Mouse (Mus musculus) kidney, postnatal 36 days (tissue): ENCODE results near the gene Armc2.
A peak's percentile ranks its signal among the peaks of the same experiment; 100 is the strongest.

Source experiments
- DNase-seq, 2 experiments: peaks; one replicate each; pipeline ENCODE4 v3.0.0; 2021 to 2022; ENCODE audit warnings: mixed read lengths in 2 of 2

The Armc2 gene

GRCm38 (mm10) chr10:41896425-41896824 is 121.8 kb downstream of the Armc2 start:
- no peak for DNase-seq

GRCm38 (mm10) chr10:41893433-41894411 is 124.5 kb downstream of the Armc2 start:
- peak; percentile 65 to 81 for DNase-seq

DNA sequence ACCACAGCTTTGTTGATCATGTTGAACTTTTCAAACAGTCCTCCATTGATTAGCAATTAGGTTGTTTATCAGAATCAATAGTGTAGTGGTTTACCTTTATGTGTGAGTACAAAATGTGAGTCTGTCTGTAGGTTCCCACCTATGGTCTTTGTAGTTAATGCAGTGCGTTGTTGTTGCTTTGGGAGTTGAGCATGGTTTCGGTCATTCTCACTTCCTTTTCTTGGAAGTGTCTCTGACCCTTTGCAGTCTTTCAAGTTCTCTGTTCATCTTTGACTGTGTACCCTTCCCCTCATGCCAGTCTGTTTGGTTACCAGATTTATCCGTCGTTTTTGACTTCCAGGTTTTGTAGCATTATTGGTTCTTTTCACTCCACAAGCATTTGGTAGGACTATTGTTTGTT is 126.9 kb downstream of the Armc2 start:
- DNase-seq, result no peak

GRCm38 (mm10) chr10:41890537-41890936 is 127.7 kb downstream of the Armc2 start:
- DNase-seq, result no peak

DNA sequence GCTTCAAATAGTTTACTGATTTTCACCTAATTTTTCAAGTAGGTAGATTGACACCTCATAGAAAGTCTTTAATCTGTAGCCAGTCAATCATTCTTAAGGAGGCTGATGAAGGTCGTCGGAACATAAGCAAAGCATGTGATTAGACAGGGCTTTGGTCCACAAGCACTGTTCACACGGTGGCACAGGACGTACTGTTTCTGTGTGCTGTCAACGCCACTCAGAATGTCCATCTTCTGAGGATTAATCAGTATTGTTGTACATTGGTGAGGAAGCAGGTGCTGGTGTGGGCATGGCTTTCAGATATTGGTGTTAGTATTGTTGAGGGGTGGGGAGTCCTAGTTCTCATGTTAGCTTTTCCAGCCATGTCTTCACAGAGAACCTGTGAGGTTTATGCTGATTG is 128.7 kb downstream of the Armc2 start:
- no peak for DNase-seq

- no peak for DNase-seq
Measured at GRCm38 (mm10) chr10:41888365-41888941, 129.8 kb downstream of the Armc2 start.

DNA sequence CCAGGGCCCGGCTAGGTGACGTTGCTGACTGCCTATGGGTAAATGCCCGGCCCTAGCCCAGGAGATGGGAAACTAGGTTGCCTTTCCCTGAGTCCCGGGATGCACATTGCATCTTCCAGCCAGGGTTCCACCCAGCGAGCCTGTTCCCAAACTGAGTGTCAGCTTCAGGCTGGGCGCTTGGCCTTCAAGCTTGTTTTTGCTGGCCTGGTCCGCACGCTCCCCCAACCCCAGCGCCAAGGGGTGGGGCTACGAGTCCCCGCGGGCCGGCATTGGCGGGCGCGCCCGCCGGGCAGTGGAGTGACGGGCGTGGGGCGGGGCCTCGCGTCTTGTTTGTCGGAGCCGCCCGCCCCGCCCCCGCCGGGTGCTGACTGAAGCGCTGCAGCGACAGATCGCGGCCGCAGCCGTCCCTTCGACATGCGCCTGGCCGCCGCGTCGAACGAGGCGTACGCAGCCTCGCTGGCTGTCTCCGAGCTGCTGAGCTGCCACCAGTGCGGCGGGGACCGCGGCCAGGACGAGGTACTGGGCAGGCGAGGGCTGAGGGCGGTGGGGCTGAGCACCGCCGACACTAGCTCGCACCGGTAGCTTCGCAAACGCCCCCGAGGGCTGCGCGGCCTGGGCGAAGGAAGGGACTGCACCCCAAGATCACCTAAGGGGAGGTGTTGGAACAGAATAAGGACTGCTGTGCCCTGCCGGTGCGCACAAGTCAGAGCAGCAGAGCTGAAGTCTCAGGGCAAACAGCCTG is 131.0 kb downstream of the Armc2 start:
- DNase-seq, result peak; percentile 97 to 100

GRCm38 (mm10) chr10:41883741-41884575 is 134.3 kb downstream of the Armc2 start:
- DNase-seq, result peak; percentile 32 to 47

- no peak for DNase-seq
Measured at GRCm38 (mm10) chr10:41881438-41881837, 136.8 kb downstream of the Armc2 start.

GRCm38 (mm10) chr10:41880777-41881176 is 137.5 kb downstream of the Armc2 start:
- DNase-seq, result no peak

DNA sequence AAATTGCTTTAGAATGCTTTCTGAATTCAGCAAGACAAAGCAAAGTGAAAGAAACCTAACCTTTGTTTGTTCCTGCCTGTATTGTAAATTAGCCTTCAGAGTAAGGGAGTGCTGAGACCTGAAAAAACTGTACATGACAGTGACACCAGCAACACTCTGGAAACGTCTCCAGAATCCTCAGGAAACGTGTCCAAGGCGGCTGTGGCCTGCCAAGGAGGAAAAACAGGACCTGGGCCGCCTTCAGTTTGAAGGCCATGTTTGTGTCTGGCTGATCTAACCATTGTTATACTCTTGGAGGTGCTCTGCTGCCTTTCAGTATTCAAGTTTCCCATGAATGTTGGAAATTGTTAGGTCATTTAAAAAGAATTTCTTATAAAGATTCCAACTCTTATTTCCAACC is 138.0 kb downstream of the Armc2 start:
- DNase-seq, result peak in 1 of 2 experiments; percentile 31

- DNase-seq, result no peak
Measured at GRCm38 (mm10) chr10:41879675-41880074, 138.6 kb downstream of the Armc2 start.

DNA sequence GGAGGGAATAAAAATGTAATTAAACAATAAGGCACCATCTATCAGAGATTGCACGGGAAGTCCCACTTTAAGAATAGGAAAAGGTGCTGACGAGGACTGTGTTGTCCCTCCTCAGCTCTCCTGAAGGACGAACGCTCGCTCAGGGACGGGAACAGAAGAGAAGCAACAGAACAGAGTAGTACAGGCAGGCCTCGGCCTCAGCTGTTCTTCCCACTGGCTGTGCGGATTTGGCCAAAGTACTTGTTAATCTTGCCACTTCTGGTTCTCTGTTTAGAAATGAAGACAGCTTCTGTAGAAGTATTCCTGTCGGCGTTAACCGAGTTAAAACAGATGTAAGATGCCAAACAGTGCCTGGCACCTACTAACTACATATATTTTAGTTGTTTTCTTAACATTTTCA is 139.9 kb downstream of the Armc2 start:
- DNase-seq, result no peak

- no peak for DNase-seq
Measured at GRCm38 (mm10) chr10:41875624-41876023, 142.6 kb downstream of the Armc2 start.

GRCm38 (mm10) chr10:41871564-41871963 is 146.7 kb downstream of the Armc2 start:
- DNase-seq, result no peak

- no peak for DNase-seq
Measured at GRCm38 (mm10) chr10:41870101-41870500, 148.1 kb downstream of the Armc2 start.

GRCm38 (mm10) chr10:41867956-41868355 is 150.3 kb downstream of the Armc2 start:
- DNase-seq, result no peak

- no peak for DNase-seq
Measured at GRCm38 (mm10) chr10:41866838-41867154, 151.4 kb downstream of the Armc2 start.

DNA sequence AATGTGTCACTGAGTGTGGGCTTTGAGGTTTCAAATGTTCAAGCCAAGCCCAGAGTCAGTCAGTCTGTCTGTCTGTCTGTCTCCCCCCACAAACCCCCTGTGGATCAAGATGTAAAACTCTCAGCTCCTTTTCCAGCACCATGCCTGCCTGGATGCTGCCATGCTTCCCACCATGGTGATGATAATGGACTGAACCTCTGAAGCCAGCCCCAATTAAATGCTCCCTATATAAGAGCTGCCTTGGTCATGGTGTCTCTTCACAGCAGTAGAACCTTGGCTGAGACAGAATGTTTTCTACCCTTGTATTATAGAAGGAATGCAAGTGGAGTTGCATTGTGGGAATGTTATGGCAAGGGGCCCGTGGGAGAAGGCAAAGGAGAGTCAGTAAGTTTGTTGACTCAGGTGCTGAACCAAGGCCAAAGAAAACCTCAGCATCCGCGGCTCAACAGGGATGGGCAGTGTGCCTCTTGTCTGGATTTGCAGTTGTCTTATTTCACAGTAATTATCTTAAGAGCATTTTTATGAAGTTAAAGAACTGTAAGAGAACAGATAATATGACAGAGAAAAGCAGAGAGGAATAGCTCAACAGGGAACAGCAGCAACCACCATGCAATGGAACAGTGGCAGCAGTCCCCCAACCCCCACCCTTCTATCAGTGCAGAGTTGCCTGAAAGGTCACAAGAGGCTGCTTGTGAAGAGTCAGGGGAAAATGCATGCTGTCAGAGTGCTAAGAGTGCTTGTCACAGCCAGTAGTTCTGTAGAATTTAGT is 152.0 kb downstream of the Armc2 start:
- peak; percentile 37 for DNase-seq
